Mouse (Mus musculus) hematopoietic stem cell, adult 5-6 weeks (primary cell): ENCODE data around the gene Gapvd1. TPM values are rescaled to one million over a fixed set of nuclear protein-coding genes. Genes with fewer than 3 reads are reported as not detected.
"Not testable (repeated sequence)": the region's sequence is repeated elsewhere in the genome, so short reads cannot be mapped to it uniquely, and the experiment has no call there.

Source experiments
- ATAC-seq, 2 experiments: fragments of 125-278 bp in 1 of 2; replicated peaks in 1 of 2; 2 replicates each; pipeline ENCODE4 v1.8.0; 2016 to 2017; ENCODE audit warnings: inconsistent platforms in 2 of 2, mild to moderate bottlenecking in 2 of 2, moderate number of reproducible peaks in 2 of 2, low read depth in 1 of 2, moderate TSS enrichment in 1 of 2; ENCODE audit not compliant: low FRiP score in 2 of 2, poor library complexity in 2 of 2, severe bottlenecking in 2 of 2, insufficient read depth in 1 of 2, low TSS enrichment in 1 of 2
- total RNA-seq: library from RNA; stranded (forward); fragments of 172-1452, 232-1000 nt; gene quantifications from 2 replicates; pipeline ENCODE4 v1.2.3, GENCODE M21; 2017

Gene Gapvd1
- total RNA-seq: 101 and 110 TPM in 2 replicates

- 0 out of 4 replicates have a peak, but pooled peaks have one; percentile 22 to 35 for ATAC-seq
These were observed at the start of gene Gapvd1 for GRCm38 (mm10) chr2:34754551-34755358. Gapvd1 (minus strand) TSS chr2:34755232.

GRCm38 (mm10) chr2:34804815-34805214 lies 49.8 kb upstream of the Gapvd1 start:
- ATAC-seq: no peak

- ATAC-seq: no peak
These were observed 49.1 kb upstream of the Gapvd1 start for GRCm38 (mm10) chr2:34804172-34804571.

- no peak for ATAC-seq
These were observed 48.7 kb upstream of the Gapvd1 start for GRCm38 (mm10) chr2:34803746-34804145.

GRCm38 (mm10) chr2:34802565-34803245 lies 47.7 kb upstream of the Gapvd1 start:
- peak; percentile 9 to 43; a peak in 3 of 4 replicates for ATAC-seq

GRCm38 (mm10) chr2:34801516-34802482 lies 46.8 kb upstream of the Gapvd1 start:
- peak; percentile 85 to 90 for ATAC-seq

GRCm38 (mm10) chr2:34800371-34800770 lies 45.3 kb upstream of the Gapvd1 start:
- ATAC-seq: no peak

- peak; percentile 80 to 86 for ATAC-seq
These were observed 44.6 kb upstream of the Gapvd1 start, which contains the start of gene Rabepk for GRCm38 (mm10) chr2:34799357-34800256. Rabepk (minus strand) TSS chr2:34799912.

- no peak for ATAC-seq
These were observed 40.4 kb upstream of the Gapvd1 start for GRCm38 (mm10) chr2:34795426-34795825.

- ATAC-seq: no peak
These were observed 39.5 kb upstream of the Gapvd1 start for GRCm38 (mm10) chr2:34794511-34794910.

GRCm38 (mm10) chr2:34792543-34792942 lies 37.5 kb upstream of the Gapvd1 start:
- ATAC-seq: not testable (repeated sequence)

GRCm38 (mm10) chr2:34790282-34790681 lies 35.2 kb upstream of the Gapvd1 start:
- peak; percentile 89 to 94 for ATAC-seq

- peak; percentile 63 to 65; a peak in 3 of 4 replicates for ATAC-seq
These were observed 29.1 kb upstream of the Gapvd1 start for GRCm38 (mm10) chr2:34784085-34784484.

- ATAC-seq: peak; percentile 18 to 65; a peak in 2 of 4 replicates
These were observed 28.3 kb upstream of the Gapvd1 start for GRCm38 (mm10) chr2:34783064-34784020.

- no peak for ATAC-seq
These were observed 22.3 kb upstream of the Gapvd1 start for GRCm38 (mm10) chr2:34777237-34777868.
